Mouse (Mus musculus) stomach, embryonic 16.5 days (tissue): ENCODE measurements around the gene Itga9. TPM values are rescaled to one million over a fixed set of nuclear protein-coding genes. Genes with fewer than 3 reads are reported as not detected.

ENCODE experiments used
- ATAC-seq: fragments of 200-750 bp; cut with Nextera tagmentation; 2 replicates; pipeline ENCODE4 v1.8.0; 2017; ENCODE audit warnings: moderate number of reproducible peaks, moderate TSS enrichment; ENCODE audit not compliant: insufficient read depth, low FRiP score
- H3K27ac ChIP-seq: fragments of 300-500 bp; sonication (generic); 2 replicates; pipeline ENCODE4 v1.5.1; 2014; ENCODE audit warnings: low read length
- H3K27me3 ChIP-seq: fragments of 300-500 bp; sonication (generic); 2 replicates; pipeline ENCODE4 v1.6.1; 2014; ENCODE audit warnings: low read length, control low read depth, mixed read lengths; ENCODE audit not compliant: control insufficient read depth, insufficient read depth
- H3K36me3 ChIP-seq: fragments of 300-500 bp; sonication (generic); 2 replicates; pipeline ENCODE4 v1.6.1; 2014; ENCODE audit warnings: low read length; ENCODE audit not compliant: control insufficient read depth, insufficient read depth
- H3K4me1 ChIP-seq: fragments of 300-500 bp; sonication (generic); 2 replicates; pipeline ENCODE4 v1.6.1; 2014; ENCODE audit warnings: low read length, control low read depth, mixed read lengths; ENCODE audit not compliant: control insufficient read depth, insufficient read depth
- H3K4me2 ChIP-seq: fragments of 300-500 bp; sonication (generic); 2 replicates; pipeline ENCODE4 v1.6.1; 2014; ENCODE audit warnings: low read depth, low read length, mixed read lengths
- H3K4me3 ChIP-seq: fragments of 300-500 bp; sonication (generic); replicated peaks from 2 replicates; pipeline ENCODE4 v1.5.1; 2014; ENCODE audit warnings: mild to moderate bottlenecking, low read length
- H3K9ac ChIP-seq: fragments of 300-500 bp; sonication (generic); 2 replicates; pipeline ENCODE4 v1.6.1; 2014; ENCODE audit warnings: low read length
- H3K9me3 ChIP-seq: fragments of 300-500 bp; sonication (generic); replicated peaks from 2 replicates; pipeline ENCODE4 v1.6.1; 2016; ENCODE audit warnings: low read length, control low read depth; ENCODE audit not compliant: control insufficient read depth
- WGBS: fragments of 180-500 bp; shearing (Covaris S2); extraction: QIAGEN DNeasy Blood & Tissue Kit; methylation state at CpG from one replicate; pipeline ENCODE4 v1.1.7; 2014; 5-methylcytosine and 5-hydroxymethylcytosine counted together
- polyA plus RNA-seq: library from polyadenylated mRNA; unstranded; fragments of >200 nt; fragmentation: Nextera tagmentation; extraction: Ambion mirVana; gene quantifications from 2 replicates; pipeline ENCODE4 v1.2.1, GENCODE M21; 2015

Gene Itga9
- polyA plus RNA-seq, 1 experiment from 2014 or later, result 5.5 TPM

DNA sequence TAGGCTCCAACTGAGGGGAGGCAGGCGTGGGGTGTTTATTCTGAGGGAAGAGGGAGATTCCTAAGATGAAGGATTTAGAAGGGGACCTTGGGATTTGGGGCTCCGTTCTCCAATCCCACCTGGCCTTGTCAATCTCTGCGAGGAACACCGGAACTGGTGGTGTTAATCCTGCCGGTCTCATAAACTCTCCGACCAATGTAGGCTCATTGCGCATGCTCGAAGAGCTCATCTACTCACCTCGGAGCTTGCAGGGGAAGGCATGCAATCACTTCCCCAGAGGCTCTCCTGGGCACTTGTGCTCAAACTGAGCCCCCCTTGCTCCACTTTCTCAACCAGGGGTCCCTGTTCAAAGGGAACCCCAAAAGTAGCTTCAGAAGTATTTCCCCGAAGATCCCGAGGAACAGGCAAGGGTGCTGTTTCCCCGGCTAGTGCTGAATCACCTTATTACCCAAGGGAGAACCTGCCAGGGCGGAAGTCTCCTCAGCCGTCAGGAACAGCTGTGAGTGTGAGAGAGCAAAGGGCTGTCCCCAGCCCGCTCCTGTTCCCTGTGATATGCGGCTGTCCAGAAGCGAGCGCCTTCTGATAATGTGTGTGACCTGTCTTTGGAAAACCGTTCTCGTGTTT is 5.6 kb downstream of the Itga9 start:
- Histone ChIP-seq H3K36me3 (no peaks in the 10 kb centered on the region), H3K4me1 (peaks cover 19% of the 10 kb centered on the region), H3K4me2 (peak overlapping the region; percentile 5; the same call in 1 of the 2 replicates), H3K9me3 (no peaks in the 10 kb centered on the region), H3K27me3 (no peaks in the 10 kb centered on the region), H3K27ac (no peak overlapping the region), H3K9ac (peak overlapping the region; percentile 43; the same call in 1 of the 2 replicates), H3K4me3 (0 out of 2 replicates have a peak overlapping the region, but pooled peaks have one; percentile 5)
- 46% methylated on average over 20 of the region's 20 CpGs for WGBS
- no peak for ATAC-seq

DNA sequence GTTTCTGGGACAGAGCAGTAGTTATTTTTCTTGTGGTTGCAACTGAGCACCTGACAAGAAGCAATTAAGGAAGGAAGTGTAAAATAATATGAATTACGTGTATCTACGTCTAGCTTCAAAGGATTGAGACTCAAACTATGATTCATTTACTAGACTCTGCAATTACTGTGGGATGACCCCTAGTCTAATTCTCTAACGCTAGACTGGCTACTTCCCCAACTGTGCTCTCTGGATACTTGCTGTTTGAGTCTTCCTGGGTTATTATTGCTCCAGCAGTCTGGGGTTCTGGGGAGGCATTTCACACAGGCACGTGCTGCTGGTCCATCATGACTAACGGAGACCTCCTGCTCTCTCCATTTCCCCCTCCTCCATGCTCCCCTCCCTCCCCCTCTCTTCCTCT is 10.7 kb downstream of the Itga9 start:
- H3K4me2 ChIP-seq, result no peak overlapping the region
- H3K27me3 ChIP-seq, result no peaks in the 10 kb centered on the region
- 62% methylated on average over 5 of the region's 5 CpGs for WGBS
- peaks cover 7% of the 10 kb centered on the region for H3K4me1 ChIP-seq
- no peaks in the 10 kb centered on the region for H3K36me3 ChIP-seq
- no peak for ATAC-seq
- H3K27ac ChIP-seq, result no peak overlapping the region
- no peaks in the 10 kb centered on the region for H3K9me3 ChIP-seq
- H3K4me3 ChIP-seq, result no peak overlapping the region
- no peak overlapping the region for H3K9ac ChIP-seq

DNA sequence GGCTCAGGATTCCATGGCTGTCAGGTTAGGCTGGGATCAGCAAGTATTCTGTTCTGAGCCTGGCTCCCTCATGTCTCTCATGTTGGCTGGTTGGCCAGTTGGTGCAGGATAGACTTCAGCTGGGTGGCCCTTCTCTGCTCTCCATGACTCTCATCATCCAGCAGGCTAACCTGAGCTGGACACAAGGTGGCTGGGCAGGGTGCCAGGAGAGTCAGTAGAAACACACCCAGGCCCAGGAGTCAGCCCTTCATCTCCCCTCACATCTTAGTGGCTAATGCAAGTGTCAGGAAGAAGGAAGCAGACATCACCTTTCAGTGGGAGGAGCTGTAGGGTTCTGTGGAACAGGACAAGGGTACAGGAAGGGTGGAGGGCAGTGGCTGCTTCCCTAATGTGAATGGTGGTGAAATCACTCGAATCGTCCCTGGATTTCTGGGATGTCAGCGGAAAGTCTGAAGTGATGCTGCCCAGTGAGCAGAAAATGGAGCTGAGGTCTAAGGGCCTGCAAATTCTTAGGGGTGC is 12.3 kb downstream of the Itga9 start:
- no peaks in the 10 kb centered on the region for H3K9me3 ChIP-seq
- 85% methylated on average over 3 of the region's 3 CpGs for WGBS
- no peak overlapping the region for H3K9ac ChIP-seq
- H3K4me1 ChIP-seq, result no peaks in the 10 kb centered on the region
- no peak overlapping the region for H3K4me2 ChIP-seq
- no peaks in the 10 kb centered on the region for H3K36me3 ChIP-seq
- no peak overlapping the region for H3K27ac ChIP-seq
- no peaks in the 10 kb centered on the region for H3K27me3 ChIP-seq
- no peak overlapping the region for H3K4me3 ChIP-seq
- ATAC-seq, result no peak

GRCm38 (mm10) chr9:118620807-118621206 is 14.3 kb downstream of the Itga9 start:
- H3K36me3 ChIP-seq, result no peaks in the 10 kb centered on the region
- no peaks in the 10 kb centered on the region for H3K27me3 ChIP-seq
- no peaks in the 10 kb centered on the region for H3K4me1 ChIP-seq
- no peak overlapping the region for H3K4me2 ChIP-seq
- 58% methylated on average over 4 of the region's 4 CpGs for WGBS
- no peak overlapping the region for H3K9ac ChIP-seq
- no peak overlapping the region for H3K4me3 ChIP-seq
- no peaks in the 10 kb centered on the region for H3K9me3 ChIP-seq
- no peak for ATAC-seq
- H3K27ac ChIP-seq, result no peak overlapping the region

- no peaks in the 10 kb centered on the region for H3K9me3 ChIP-seq
- H3K9ac ChIP-seq, result no peak overlapping the region
- H3K4me1 ChIP-seq, result no peaks in the 10 kb centered on the region
- no peak overlapping the region for H3K4me2 ChIP-seq
- no peak overlapping the region for H3K4me3 ChIP-seq
- no peaks in the 10 kb centered on the region for H3K27me3 ChIP-seq
- H3K27ac ChIP-seq, result no peak overlapping the region
- no peaks in the 10 kb centered on the region for H3K36me3 ChIP-seq
- no peak for ATAC-seq
- 88% methylated on average over 6 of the region's 6 CpGs for WGBS
Observed at GRCm38 (mm10) chr9:118621691-118622090, 15.2 kb downstream of the Itga9 start.

GRCm38 (mm10) chr9:118622376-118623166 is 16.1 kb downstream of the Itga9 start:
- no peak overlapping the region for H3K9ac ChIP-seq
- H3K4me1 ChIP-seq, result no peaks in the 10 kb centered on the region
- H3K4me2 ChIP-seq, result no peak overlapping the region
- ATAC-seq, result no peak
- WGBS, result 76% methylated on average over 18 of the region's 18 CpGs
- no peak overlapping the region for H3K4me3 ChIP-seq
- H3K27me3 ChIP-seq, result no peaks in the 10 kb centered on the region
- H3K36me3 ChIP-seq, result no peaks in the 10 kb centered on the region
- H3K9me3 ChIP-seq, result no peaks in the 10 kb centered on the region
- no peak overlapping the region for H3K27ac ChIP-seq

GRCm38 (mm10) chr9:118623483-118623882 is 17.0 kb downstream of the Itga9 start:
- no peaks in the 10 kb centered on the region for H3K4me1 ChIP-seq
- H3K27me3 ChIP-seq, result no peaks in the 10 kb centered on the region
- H3K9ac ChIP-seq, result no peak overlapping the region
- H3K9me3 ChIP-seq, result no peaks in the 10 kb centered on the region
- no peak for ATAC-seq
- H3K4me2 ChIP-seq, result no peak overlapping the region
- H3K36me3 ChIP-seq, result no peaks in the 10 kb centered on the region
- H3K27ac ChIP-seq, result no peak overlapping the region
- WGBS, result 68% methylated on average over 9 of the region's 9 CpGs
- no peak overlapping the region for H3K4me3 ChIP-seq

- H3K4me2 ChIP-seq, result no peak overlapping the region
- H3K27ac ChIP-seq, result no peak overlapping the region
- ATAC-seq, result no peak
- no peak overlapping the region for H3K9ac ChIP-seq
- no peaks in the 10 kb centered on the region for H3K9me3 ChIP-seq
- H3K4me1 ChIP-seq, result no peaks in the 10 kb centered on the region
- no peaks in the 10 kb centered on the region for H3K27me3 ChIP-seq
- 46% methylated on average over 7 of the region's 7 CpGs for WGBS
- no peak overlapping the region for H3K4me3 ChIP-seq
- no peaks in the 10 kb centered on the region for H3K36me3 ChIP-seq
Observed at GRCm38 (mm10) chr9:118624146-118624545, 17.7 kb downstream of the Itga9 start.

- Histone ChIP-seq H3K27me3 (no peaks in the 10 kb centered on the region), H3K36me3 (no peaks in the 10 kb centered on the region), H3K4me2 (no peak overlapping the region), H3K4me3 (no peak overlapping the region), H3K9ac (no peak overlapping the region), H3K4me1 (peaks cover 6% of the 10 kb centered on the region; the same call in 1 of the 2 replicates), H3K9me3 (no peaks in the 10 kb centered on the region), H3K27ac (peak overlapping the region; percentile 38; the same call in 1 of the 2 replicates)
- WGBS, result 38% methylated on average over 6 of the region's 6 CpGs
- peak; percentile 90 for ATAC-seq
Observed at GRCm38 (mm10) chr9:118629763-118630379, 23.4 kb downstream of the Itga9 start.
